Mouse (Mus musculus): ENCODE results near the gene Osbp2. TPM values are rescaled to one million over a fixed set of nuclear protein-coding genes. Genes with fewer than 3 reads are reported as not detected.

Osbp2 gene
- polyA plus RNA-seq, 1 experiment from 2014 or later, result 21.2 TPM

- ATAC-seq (ENCODE audit: low FRiP score, low TSS enrichment), result no peak
- Histone ChIP-seq H3K36me3 (ENCODE audit: control insufficient read depth, insufficient read depth, low read length) (no peaks in the 10 kb centered on the region), H3K4me2 (ENCODE audit: low read length) (no peak overlapping the region), H3K4me3 (replicated peaks; ENCODE audit: low read depth, low read length) (no peak overlapping the region), H3K9me3 (ENCODE audit: control insufficient read depth, low read length) (no peaks in the 10 kb centered on the region), H3K9ac (replicated peaks; ENCODE audit: low read length) (no peak overlapping the region), H3K27me3 (ENCODE audit: control insufficient read depth, insufficient read depth, low read length) (no peaks in the 10 kb centered on the region), H3K4me1 (ENCODE audit: control insufficient read depth, insufficient read depth, low read length) (no peaks in the 10 kb centered on the region), H3K27ac (replicated peaks; ENCODE audit: low read depth, low read length) (peak overlapping the region; percentile 28; the same call in 1 of the 2 replicates)
- WGBS, result 92% methylated on average over 3 of the region's 3 CpGs
- no peak for DNase-seq
Observed at GRCm38 (mm10) chr11:3854156-3854555, 9.5 kb downstream of the Osbp2 start.

- ATAC-seq (ENCODE audit: low FRiP score, low TSS enrichment) (peak; percentile 40; the same call in 1 of the 2 replicates), DNase-seq (peak; percentile 68)
- Histone ChIP-seq H3K36me3 (ENCODE audit: control insufficient read depth, insufficient read depth, low read length) (no peaks in the 10 kb centered on the region), H3K4me3 (replicated peaks; ENCODE audit: low read depth, low read length) (no peak overlapping the region), H3K4me2 (ENCODE audit: low read length) (no peak overlapping the region), H3K9ac (replicated peaks; ENCODE audit: low read length) (no peak overlapping the region), H3K27ac (replicated peaks; ENCODE audit: low read depth, low read length) (peak overlapping the region; percentile 28), H3K9me3 (ENCODE audit: control insufficient read depth, low read length) (no peaks in the 10 kb centered on the region), H3K4me1 (ENCODE audit: control insufficient read depth, insufficient read depth, low read length) (no peaks in the 10 kb centered on the region), H3K27me3 (ENCODE audit: control insufficient read depth, insufficient read depth, low read length) (no peaks in the 10 kb centered on the region)
- WGBS, result 63% methylated on average over 5 of the region's 5 CpGs
Observed at GRCm38 (mm10) chr11:3853481-3854034, 10.1 kb downstream of the Osbp2 start.

- DNase-seq, result no peak
- Histone ChIP-seq H3K4me2 (ENCODE audit: low read length) (no peak overlapping the region), H3K36me3 (ENCODE audit: control insufficient read depth, insufficient read depth, low read length) (no peaks in the 10 kb centered on the region), H3K4me1 (ENCODE audit: control insufficient read depth, insufficient read depth, low read length) (no peaks in the 10 kb centered on the region), H3K27ac (replicated peaks; ENCODE audit: low read depth, low read length) (peak overlapping the region; percentile 45; the same call in 1 of the 2 replicates), H3K9me3 (ENCODE audit: control insufficient read depth, low read length) (no peaks in the 10 kb centered on the region), H3K27me3 (ENCODE audit: control insufficient read depth, insufficient read depth, low read length) (no peaks in the 10 kb centered on the region), H3K4me3 (replicated peaks; ENCODE audit: low read depth, low read length) (no peak overlapping the region), H3K9ac (replicated peaks; ENCODE audit: low read length) (no peak overlapping the region)
- ATAC-seq (ENCODE audit: low FRiP score, low TSS enrichment), result no peak
- 94% methylated on average over 10 of the region's 10 CpGs for WGBS
Observed at GRCm38 (mm10) chr11:3853031-3853430, 10.7 kb downstream of the Osbp2 start.

- no peaks in the 10 kb centered on the region for H3K36me3 ChIP-seq (ENCODE audit: control insufficient read depth, insufficient read depth, low read length)
- no peak overlapping the region for H3K4me3 ChIP-seq (replicated peaks; ENCODE audit: low read depth, low read length)
- H3K27ac ChIP-seq (replicated peaks; ENCODE audit: low read depth, low read length), result no peak overlapping the region
- DNase-seq (no peak), ATAC-seq (ENCODE audit: low FRiP score, low TSS enrichment) (no peak)
- H3K4me2 ChIP-seq (ENCODE audit: low read length), result no peak overlapping the region
- H3K27me3 ChIP-seq (ENCODE audit: control insufficient read depth, insufficient read depth, low read length), result no peaks in the 10 kb centered on the region
- no peak overlapping the region for H3K9ac ChIP-seq (replicated peaks; ENCODE audit: low read length)
- no peaks in the 10 kb centered on the region for H3K4me1 ChIP-seq (ENCODE audit: control insufficient read depth, insufficient read depth, low read length)
- H3K9me3 ChIP-seq (ENCODE audit: control insufficient read depth, low read length), result no peaks in the 10 kb centered on the region
- 83% methylated on average over 4 of the region's 4 CpGs for WGBS
Observed at GRCm38 (mm10) chr11:3851872-3852271, 11.8 kb downstream of the Osbp2 start.

- ATAC-seq (ENCODE audit: low FRiP score, low TSS enrichment) (no peak), DNase-seq (no peak)
- Histone ChIP-seq H3K4me3 (replicated peaks; ENCODE audit: low read depth, low read length) (no peak overlapping the region), H3K27ac (replicated peaks; ENCODE audit: low read depth, low read length) (no peak overlapping the region), H3K9ac (replicated peaks; ENCODE audit: low read length) (no peak overlapping the region), H3K4me1 (ENCODE audit: control insufficient read depth, insufficient read depth, low read length) (no peaks in the 10 kb centered on the region), H3K9me3 (ENCODE audit: control insufficient read depth, low read length) (no peaks in the 10 kb centered on the region), H3K4me2 (ENCODE audit: low read length) (no peak overlapping the region), H3K36me3 (ENCODE audit: control insufficient read depth, insufficient read depth, low read length) (no peaks in the 10 kb centered on the region), H3K27me3 (ENCODE audit: control insufficient read depth, insufficient read depth, low read length) (no peaks in the 10 kb centered on the region)
- 77% methylated on average over 5 of the region's 5 CpGs for WGBS
Observed at GRCm38 (mm10) chr11:3850746-3851277, 12.9 kb downstream of the Osbp2 start.

GRCm38 (mm10) chr11:3850315-3850614 is 13.4 kb downstream of the Osbp2 start:
- whole genome bisulfite sequencing, result 72% methylated on average over 2 of the region's 2 CpGs
- Histone ChIP-seq H3K27me3 (ENCODE audit: control insufficient read depth, insufficient read depth, low read length) (no peaks in the 10 kb centered on the region), H3K4me2 (ENCODE audit: low read length) (no peak overlapping the region), H3K27ac (replicated peaks; ENCODE audit: low read depth, low read length) (no peak overlapping the region), H3K4me1 (ENCODE audit: control insufficient read depth, insufficient read depth, low read length) (no peaks in the 10 kb centered on the region), H3K9me3 (ENCODE audit: control insufficient read depth, low read length) (no peaks in the 10 kb centered on the region), H3K9ac (replicated peaks; ENCODE audit: low read length) (no peak overlapping the region), H3K4me3 (replicated peaks; ENCODE audit: low read depth, low read length) (no peak overlapping the region), H3K36me3 (ENCODE audit: control insufficient read depth, insufficient read depth, low read length) (no peaks in the 10 kb centered on the region)
- DNase-seq (no peak), ATAC-seq (ENCODE audit: low FRiP score, low TSS enrichment) (no peak)

GRCm38 (mm10) chr11:3849469-3850314 is 14.0 kb downstream of the Osbp2 start:
- H3K9me3 ChIP-seq (ENCODE audit: control insufficient read depth, low read length), result no peaks in the 10 kb centered on the region
- H3K4me1 ChIP-seq (ENCODE audit: control insufficient read depth, insufficient read depth, low read length), result no peaks in the 10 kb centered on the region
- H3K27me3 ChIP-seq (ENCODE audit: control insufficient read depth, insufficient read depth, low read length), result no peaks in the 10 kb centered on the region
- DNase-seq, result no peak
- 77% methylated on average over 15 of the region's 15 CpGs for WGBS
- no peaks in the 10 kb centered on the region for H3K36me3 ChIP-seq (ENCODE audit: control insufficient read depth, insufficient read depth, low read length)
- no peak overlapping the region for H3K4me2 ChIP-seq (ENCODE audit: low read length)
- no peak overlapping the region for H3K4me3 ChIP-seq (replicated peaks; ENCODE audit: low read depth, low read length)
- no peak overlapping the region for H3K27ac ChIP-seq (replicated peaks; ENCODE audit: low read depth, low read length)
- H3K9ac ChIP-seq (replicated peaks; ENCODE audit: low read length), result no peak overlapping the region
- no peak for ATAC-seq (ENCODE audit: low FRiP score, low TSS enrichment)

GRCm38 (mm10) chr11:3846351-3846750 is 17.4 kb downstream of the Osbp2 start:
- no peak overlapping the region for H3K9ac ChIP-seq (replicated peaks; ENCODE audit: low read length)
- DNase-seq (no peak), ATAC-seq (ENCODE audit: low FRiP score, low TSS enrichment) (no peak)
- no peaks in the 10 kb centered on the region for H3K9me3 ChIP-seq (ENCODE audit: control insufficient read depth, low read length)
- H3K4me1 ChIP-seq (ENCODE audit: control insufficient read depth, insufficient read depth, low read length), result no peaks in the 10 kb centered on the region
- no peak overlapping the region for H3K4me2 ChIP-seq (ENCODE audit: low read length)
- H3K27ac ChIP-seq (replicated peaks; ENCODE audit: low read depth, low read length), result no peak overlapping the region
- no peaks in the 10 kb centered on the region for H3K27me3 ChIP-seq (ENCODE audit: control insufficient read depth, insufficient read depth, low read length)
- 61% methylated on average over 2 of the region's 2 CpGs for WGBS
- H3K36me3 ChIP-seq (ENCODE audit: control insufficient read depth, insufficient read depth, low read length), result no peaks in the 10 kb centered on the region
- no peak overlapping the region for H3K4me3 ChIP-seq (replicated peaks; ENCODE audit: low read depth, low read length)

Measured in midbrain, embryonic 14.5 days (tissue).